Mouse (Mus musculus): ENCODE measurements at regions not wholly inside any gene's neighbourhood (a gene's known extent, or its start where the extent isn't known, plus 50 kb on each side); places are given as distances from the start of the nearest gene placed in this dataset.

- no peak for DNase-seq
These were observed 609.1 kb upstream of the Ppp6c start for GRCm38 (mm10) chr2:39835370-39835769.

DNA sequence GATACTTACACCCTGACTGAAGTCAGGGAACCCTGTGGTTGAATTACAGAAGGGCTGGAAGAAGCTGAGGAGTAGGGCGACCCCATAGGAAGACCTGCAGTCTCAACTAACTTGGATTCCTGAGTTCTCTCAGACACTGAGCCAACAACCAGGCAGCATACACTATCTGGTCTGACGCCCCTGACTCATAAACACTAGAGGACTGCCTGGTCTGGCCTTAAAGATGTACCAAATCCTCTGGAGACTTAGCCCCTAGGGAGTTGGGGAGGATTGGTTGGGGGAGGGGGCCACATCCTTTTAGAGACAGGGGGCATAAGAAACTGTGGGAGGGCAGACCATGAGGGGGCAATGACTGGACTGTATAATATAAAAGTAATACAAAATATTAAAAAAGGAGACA lies 597.6 kb upstream of the Ppp6c start:
- no peak for DNase-seq

DNA sequence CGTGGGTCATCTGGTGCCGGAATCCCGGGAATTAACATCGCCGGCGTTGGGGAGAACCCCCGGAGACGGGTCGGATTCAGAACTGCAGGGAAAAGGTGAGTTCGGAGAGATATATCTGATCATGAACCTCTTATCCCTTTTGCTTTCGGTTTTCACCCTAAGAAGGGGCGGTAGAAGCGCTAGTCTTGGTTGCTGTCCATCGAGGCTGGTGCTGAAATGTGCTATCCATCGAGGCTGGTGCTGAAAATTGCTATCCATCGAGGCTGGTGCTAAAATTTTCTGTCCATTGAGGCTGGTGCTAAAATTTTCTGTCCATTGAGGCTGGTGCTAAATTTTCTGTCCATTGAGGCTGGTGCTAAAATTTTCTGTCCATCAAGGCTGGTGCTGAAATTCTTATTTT lies 580.4 kb upstream of the Ppp6c start:
- DNase-seq = peak; percentile 17
